Mouse (Mus musculus): ENCODE measurements at regions not wholly inside any gene's neighbourhood (a gene's known extent, or its start where the extent isn't known, plus 50 kb on each side); places are given as distances from the start of the nearest gene placed in this dataset.

DNA sequence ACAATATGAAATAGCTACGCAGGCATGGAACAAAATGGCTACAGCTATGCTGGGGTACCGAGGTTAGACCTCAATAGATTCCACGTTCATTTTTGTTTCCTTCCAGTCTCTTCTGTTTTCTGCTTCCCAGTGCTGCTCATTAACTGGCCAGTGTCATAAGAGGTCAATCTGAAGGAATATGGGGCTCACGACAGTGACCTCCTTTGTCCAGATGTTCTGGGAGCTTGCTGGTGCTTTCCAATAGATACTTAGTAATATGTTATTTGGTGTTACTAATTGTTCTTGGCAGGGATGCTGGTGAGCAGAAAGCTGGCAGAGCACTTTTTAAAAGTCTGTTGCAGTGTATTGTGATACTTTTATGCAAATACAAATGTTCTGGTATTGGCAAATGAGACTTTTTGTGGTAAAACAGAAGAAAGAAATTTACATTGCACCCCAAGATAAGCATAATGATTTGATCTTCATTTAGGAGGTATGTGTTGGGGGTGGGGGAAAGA lies 95.8 kb upstream of the Arg1 start:
- H3K27me3 ChIP-seq = no peaks in the 10 kb centered on the region
- no peak overlapping the region for H3K4me2 ChIP-seq
- WGBS = 81% methylated on average over 4 of the region's 4 CpGs
- H3K4me3 ChIP-seq = no peak overlapping the region
- no peaks in the 10 kb centered on the region for H3K4me1 ChIP-seq
- no peaks in the 10 kb centered on the region for H3K9me3 ChIP-seq
- no peak for ATAC-seq (ENCODE audit: borderline replicate concordance, extremely low read depth, low FRiP score, low TSS enrichment)
- no peak overlapping the region for H3K27ac ChIP-seq
- no peak overlapping the region for H3K9ac ChIP-seq
- H3K36me3 ChIP-seq = no peaks in the 10 kb centered on the region

- ATAC-seq (ENCODE audit: borderline replicate concordance, extremely low read depth, low FRiP score, low TSS enrichment) = no peak
- no peak overlapping the region for H3K9ac ChIP-seq
- no peaks in the 10 kb centered on the region for H3K27me3 ChIP-seq
- 68% methylated on average over 2 of the region's 2 CpGs for WGBS
- no peaks in the 10 kb centered on the region for H3K9me3 ChIP-seq
- H3K27ac ChIP-seq = no peak overlapping the region
- no peaks in the 10 kb centered on the region for H3K36me3 ChIP-seq
- H3K4me2 ChIP-seq = no peak overlapping the region
- no peak overlapping the region for H3K4me3 ChIP-seq
- no peaks in the 10 kb centered on the region for H3K4me1 ChIP-seq
Observed at GRCm38 (mm10) chr10:25018946-25019345, 91.7 kb upstream of the Arg1 start.

GRCm38 (mm10) chr10:25017843-25018242 lies 90.6 kb upstream of the Arg1 start:
- Histone ChIP-seq H3K27me3 (no peaks in the 10 kb centered on the region), H3K4me2 (no peak overlapping the region), H3K4me3 (no peak overlapping the region), H3K27ac (no peak overlapping the region), H3K4me1 (no peaks in the 10 kb centered on the region), H3K9me3 (no peaks in the 10 kb centered on the region), H3K36me3 (no peaks in the 10 kb centered on the region), H3K9ac (no peak overlapping the region)
- 86% methylated on average over 1 of the region's 1 CpGs for WGBS
- ATAC-seq (ENCODE audit: borderline replicate concordance, extremely low read depth, low FRiP score, low TSS enrichment) = no peak

DNA sequence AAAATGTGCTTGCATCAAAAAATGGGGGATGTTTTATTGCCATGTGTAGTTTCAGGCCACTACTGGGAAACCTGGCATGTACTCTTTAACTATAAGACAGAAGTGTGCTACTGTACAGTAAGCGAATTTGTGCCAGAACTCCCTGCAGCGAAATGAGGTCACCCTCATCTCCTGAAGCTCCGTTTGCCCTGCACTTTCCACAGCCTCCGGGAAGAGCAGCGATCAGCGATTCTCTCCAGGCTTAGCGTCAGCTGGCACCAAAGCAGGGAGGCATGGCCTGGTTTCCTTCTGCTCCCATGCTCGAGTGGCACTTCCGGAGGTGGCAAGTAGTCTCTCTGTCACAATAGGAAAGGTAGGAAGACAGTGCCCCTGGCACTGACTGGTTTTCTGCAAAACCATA lies 88.8 kb upstream of the Arg1 start:
- Histone ChIP-seq H3K27me3 (no peaks in the 10 kb centered on the region), H3K4me2 (no peak overlapping the region), H3K36me3 (no peaks in the 10 kb centered on the region), H3K4me1 (no peaks in the 10 kb centered on the region), H3K27ac (no peak overlapping the region), H3K9me3 (no peaks in the 10 kb centered on the region), H3K9ac (no peak overlapping the region), H3K4me3 (no peak overlapping the region)
- 62% methylated on average over 9 of the region's 9 CpGs for WGBS
- no peak for ATAC-seq (ENCODE audit: borderline replicate concordance, extremely low read depth, low FRiP score, low TSS enrichment)

DNA sequence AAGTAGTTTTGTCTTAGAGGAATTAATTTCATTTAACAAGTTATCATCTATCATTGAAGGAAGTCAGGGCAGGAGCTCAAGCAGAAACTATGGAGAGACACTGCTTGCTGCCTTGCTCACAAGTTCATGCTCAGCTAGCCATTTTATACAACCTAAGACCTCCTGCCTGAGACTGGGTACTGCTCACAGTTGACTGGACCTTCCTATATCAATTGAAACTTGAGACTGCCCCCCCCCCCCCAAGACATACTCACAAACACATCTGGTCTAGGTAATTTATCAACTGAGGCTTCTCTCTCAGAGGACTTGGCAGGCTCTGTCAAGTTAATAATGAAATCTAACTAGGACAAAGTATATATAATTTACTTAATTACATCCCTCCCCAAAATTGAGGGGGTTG lies 84.8 kb upstream of the Arg1 start:
- H3K27ac ChIP-seq = no peak overlapping the region
- no peaks in the 10 kb centered on the region for H3K36me3 ChIP-seq
- H3K27me3 ChIP-seq = no peaks in the 10 kb centered on the region
- H3K9ac ChIP-seq = no peak overlapping the region
- H3K4me2 ChIP-seq = no peak overlapping the region
- ATAC-seq (ENCODE audit: borderline replicate concordance, extremely low read depth, low FRiP score, low TSS enrichment) = no peak
- H3K4me1 ChIP-seq = no peaks in the 10 kb centered on the region
- H3K9me3 ChIP-seq = no peaks in the 10 kb centered on the region
- no peak overlapping the region for H3K4me3 ChIP-seq

- no peaks in the 10 kb centered on the region for H3K4me1 ChIP-seq
- WGBS = 83% methylated on average over 8 of the region's 8 CpGs
- no peaks in the 10 kb centered on the region for H3K27me3 ChIP-seq
- no peak overlapping the region for H3K4me2 ChIP-seq
- no peak overlapping the region for H3K27ac ChIP-seq
- no peak overlapping the region for H3K9ac ChIP-seq
- H3K36me3 ChIP-seq = no peaks in the 10 kb centered on the region
- H3K9me3 ChIP-seq = no peaks in the 10 kb centered on the region
- no peak overlapping the region for H3K4me3 ChIP-seq
- no peak for ATAC-seq (ENCODE audit: borderline replicate concordance, extremely low read depth, low FRiP score, low TSS enrichment)
Observed at GRCm38 (mm10) chr10:25001299-25001698, 74.0 kb upstream of the Arg1 start.

- no peaks in the 10 kb centered on the region for H3K27me3 ChIP-seq
- no peaks in the 10 kb centered on the region for H3K9me3 ChIP-seq
- H3K4me3 ChIP-seq = no peak overlapping the region
- H3K4me1 ChIP-seq = no peaks in the 10 kb centered on the region
- no peaks in the 10 kb centered on the region for H3K36me3 ChIP-seq
- 74% methylated on average over 20 of the region's 20 CpGs for WGBS
- no peak overlapping the region for H3K9ac ChIP-seq
- ATAC-seq (ENCODE audit: borderline replicate concordance, extremely low read depth, low FRiP score, low TSS enrichment) = no peak
- no peak overlapping the region for H3K27ac ChIP-seq
- H3K4me2 ChIP-seq = no peak overlapping the region
Observed at GRCm38 (mm10) chr10:25000231-25001222, 73.2 kb upstream of the Arg1 start.

DNA sequence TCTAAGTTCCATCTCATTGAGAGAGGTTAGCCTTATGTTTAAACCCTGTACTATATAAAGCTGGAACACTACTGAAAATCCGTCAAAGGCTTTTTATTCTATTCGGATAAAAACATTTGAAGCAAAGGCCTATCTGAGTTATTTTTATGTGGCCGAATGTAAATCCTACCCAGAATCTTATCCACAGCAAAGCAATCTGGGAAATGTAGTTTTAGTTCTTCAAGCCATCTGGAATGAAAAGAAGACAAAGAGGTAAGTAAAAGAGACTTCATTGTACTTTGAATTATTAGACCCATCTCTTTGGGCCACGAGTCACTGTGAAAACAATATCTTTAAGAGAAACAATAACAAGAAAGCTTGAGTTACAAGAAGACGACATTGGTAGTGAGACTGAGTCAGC lies 72.5 kb upstream of the Arg1 start:
- Histone ChIP-seq H3K9ac (no peak overlapping the region), H3K36me3 (no peaks in the 10 kb centered on the region), H3K27ac (no peak overlapping the region), H3K4me3 (no peak overlapping the region), H3K4me2 (no peak overlapping the region), H3K9me3 (no peaks in the 10 kb centered on the region), H3K4me1 (no peaks in the 10 kb centered on the region), H3K27me3 (no peaks in the 10 kb centered on the region)
- WGBS = 74% methylated on average over 5 of the region's 5 CpGs
- no peak for ATAC-seq (ENCODE audit: borderline replicate concordance, extremely low read depth, low FRiP score, low TSS enrichment)

DNA sequence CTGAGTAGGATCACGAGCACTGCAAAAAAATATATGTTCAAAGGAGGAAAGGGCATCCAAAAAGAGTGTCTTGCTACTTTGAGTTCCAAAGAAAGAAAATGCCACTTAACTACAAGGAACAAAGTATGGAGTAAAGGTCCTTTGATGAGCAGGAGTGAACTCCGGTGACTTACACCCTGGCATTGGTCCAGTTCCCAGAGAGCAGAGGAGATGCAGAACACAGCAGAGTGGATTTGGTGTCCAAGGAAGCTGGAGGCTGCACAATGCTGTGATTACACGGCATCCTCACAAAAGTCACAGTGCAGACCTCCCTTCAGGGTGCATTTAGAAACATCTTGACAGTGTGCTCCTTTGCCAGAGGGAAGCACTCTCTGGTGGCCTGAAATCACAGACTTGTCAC lies 70.4 kb upstream of the Arg1 start:
- no peaks in the 10 kb centered on the region for H3K36me3 ChIP-seq
- H3K27me3 ChIP-seq = no peaks in the 10 kb centered on the region
- H3K4me2 ChIP-seq = no peak overlapping the region
- no peak overlapping the region for H3K9ac ChIP-seq
- ATAC-seq (ENCODE audit: borderline replicate concordance, extremely low read depth, low FRiP score, low TSS enrichment) = no peak
- no peak overlapping the region for H3K27ac ChIP-seq
- no peaks in the 10 kb centered on the region for H3K9me3 ChIP-seq
- no peaks in the 10 kb centered on the region for H3K4me1 ChIP-seq
- no peak overlapping the region for H3K4me3 ChIP-seq
- WGBS = 78% methylated on average over 3 of the region's 3 CpGs

DNA sequence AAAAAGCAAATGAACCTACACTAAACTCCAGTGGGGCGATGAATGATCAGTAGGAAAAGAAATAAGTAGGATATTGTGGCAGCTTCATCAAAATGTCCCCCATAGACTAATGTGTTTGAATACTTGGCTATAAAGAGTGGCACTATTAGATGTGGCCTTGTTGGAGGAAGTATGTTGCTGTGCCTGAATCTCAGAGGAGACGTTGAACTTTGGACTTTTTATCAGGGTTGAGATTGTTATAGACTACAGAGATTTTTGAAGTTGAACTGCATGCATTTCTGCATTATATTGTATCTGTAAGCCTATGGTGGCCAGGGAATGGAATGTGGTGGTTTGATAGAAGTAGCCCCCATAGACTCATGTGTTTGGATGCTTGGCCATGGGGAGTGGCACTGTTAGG lies 68.5 kb upstream of the Arg1 start:
- Histone ChIP-seq H3K27ac (no peak overlapping the region), H3K9ac (no peak overlapping the region), H3K36me3 (no peaks in the 10 kb centered on the region), H3K4me2 (no peak overlapping the region), H3K27me3 (no peaks in the 10 kb centered on the region), H3K4me1 (no peaks in the 10 kb centered on the region), H3K9me3 (no peaks in the 10 kb centered on the region), H3K4me3 (no peak overlapping the region)
- ATAC-seq (ENCODE audit: borderline replicate concordance, extremely low read depth, low FRiP score, low TSS enrichment) = no peak
- 86% methylated on average over 2 of the region's 2 CpGs for WGBS

- no peak overlapping the region for H3K9ac ChIP-seq
- H3K9me3 ChIP-seq = no peaks in the 10 kb centered on the region
- H3K36me3 ChIP-seq = no peaks in the 10 kb centered on the region
- ATAC-seq (ENCODE audit: borderline replicate concordance, extremely low read depth, low FRiP score, low TSS enrichment) = no peak
- H3K4me2 ChIP-seq = no peak overlapping the region
- no peaks in the 10 kb centered on the region for H3K4me1 ChIP-seq
- no peaks in the 10 kb centered on the region for H3K27me3 ChIP-seq
- WGBS = 76% methylated on average over 2 of the region's 2 CpGs
- no peak overlapping the region for H3K4me3 ChIP-seq
- no peak overlapping the region for H3K27ac ChIP-seq
Observed at GRCm38 (mm10) chr10:24989965-24990653, 62.8 kb upstream of the Arg1 start.

DNA sequence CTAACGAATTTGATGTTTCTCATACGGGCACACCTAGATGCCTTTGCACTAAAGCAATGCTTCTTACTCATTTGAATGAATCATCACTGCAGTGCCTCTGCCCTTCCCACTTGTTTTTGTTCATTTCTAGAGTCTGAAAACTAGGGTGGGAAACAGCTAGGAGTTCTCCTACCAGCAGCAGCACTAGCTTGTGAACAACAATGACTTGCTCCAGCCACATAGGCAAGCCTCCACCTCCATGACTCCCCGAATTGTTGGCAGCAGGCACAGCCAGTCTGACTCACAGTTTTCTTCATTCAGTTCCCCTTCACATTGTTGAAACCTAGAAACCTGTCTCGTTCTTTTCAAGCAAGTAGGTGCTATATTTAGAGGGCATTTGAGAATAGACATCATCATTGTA lies 57.5 kb upstream of the Arg1 start:
- no peak overlapping the region for H3K4me3 ChIP-seq
- no peaks in the 10 kb centered on the region for H3K4me1 ChIP-seq
- ATAC-seq (ENCODE audit: borderline replicate concordance, extremely low read depth, low FRiP score, low TSS enrichment) = no peak
- no peak overlapping the region for H3K4me2 ChIP-seq
- H3K27me3 ChIP-seq = no peaks in the 10 kb centered on the region
- WGBS = 89% methylated on average over 4 of the region's 4 CpGs
- no peak overlapping the region for H3K9ac ChIP-seq
- H3K27ac ChIP-seq = no peak overlapping the region
- no peaks in the 10 kb centered on the region for H3K36me3 ChIP-seq
- no peaks in the 10 kb centered on the region for H3K9me3 ChIP-seq
